Mouse (Mus musculus) hematopoietic stem cell, adult 5-6 weeks (primary cell): ENCODE results near the gene Myog. TPM values are rescaled to one million over a fixed set of nuclear protein-coding genes. Genes with fewer than 3 reads are reported as not detected.

Experiments used
- ATAC-seq, 2 experiments: fragments of 125-278 bp in 1 of 2; replicated peaks in 1 of 2; 2 replicates each; pipeline ENCODE4 v1.8.0; 2016 to 2017; ENCODE audit warnings: inconsistent platforms in 2 of 2, mild to moderate bottlenecking in 2 of 2, moderate number of reproducible peaks in 2 of 2, low read depth in 1 of 2, moderate TSS enrichment in 1 of 2; ENCODE audit not compliant: low FRiP score in 2 of 2, poor library complexity in 2 of 2, severe bottlenecking in 2 of 2, insufficient read depth in 1 of 2, low TSS enrichment in 1 of 2
- total RNA-seq: library from RNA; stranded (forward); fragments of 172-1452, 232-1000 nt; gene quantifications from 2 replicates; pipeline ENCODE4 v1.2.3, GENCODE M21; 2017

The Myog gene
- total RNA-seq, 1 experiment from 2014 or later, result not detected

- no peak for ATAC-seq
Measured at GRCm38 (mm10) chr1:134276823-134277222, 13.0 kb upstream of the Myog start.

GRCm38 (mm10) chr1:134280174-134280573 is 9.6 kb upstream of the Myog start:
- ATAC-seq, result no peak

- ATAC-seq, result no peak
Measured at GRCm38 (mm10) chr1:134281563-134281962, 8.2 kb upstream of the Myog start.

- no peak; a peak in 1 of 4 replicates for ATAC-seq
Measured at GRCm38 (mm10) chr1:134282342-134282741, 7.4 kb upstream of the Myog start.

GRCm38 (mm10) chr1:134283108-134283507 is 6.7 kb upstream of the Myog start:
- ATAC-seq, result no peak

GRCm38 (mm10) chr1:134285458-134286120 is 4.2 kb upstream of the Myog start:
- no peak for ATAC-seq

- no peak for ATAC-seq
Measured at GRCm38 (mm10) chr1:134288239-134288638, 1.6 kb upstream of the Myog start.

- ATAC-seq, result 0 out of 4 replicates have a peak, but pooled peaks of 1 of the 2 experiments have one; percentile 12
Measured at GRCm38 (mm10) chr1:134290300-134290699, 511 bp downstream of the Myog start.

- no peak for ATAC-seq
Measured at GRCm38 (mm10) chr1:134290909-134291308, 1.1 kb downstream of the Myog start.

GRCm38 (mm10) chr1:134291555-134291954 is 1.8 kb downstream of the Myog start:
- ATAC-seq, result no peak

- no peak for ATAC-seq
Measured at GRCm38 (mm10) chr1:134292073-134292472, 2.3 kb downstream of the Myog start.

GRCm38 (mm10) chr1:134292601-134293000 is 2.8 kb downstream of the Myog start:
- ATAC-seq, result no peak

GRCm38 (mm10) chr1:134293276-134293675 is 3.5 kb downstream of the Myog start:
- no peak for ATAC-seq

GRCm38 (mm10) chr1:134293738-134294604 is 4.2 kb downstream of the Myog start:
- no peak for ATAC-seq

GRCm38 (mm10) chr1:134297265-134297664 is 7.5 kb downstream of the Myog start:
- ATAC-seq, result no peak

- peak; percentile 17 to 36; a peak in 1 of 4 replicates for ATAC-seq
Measured at GRCm38 (mm10) chr1:134298636-134299411, 9.0 kb downstream of the Myog start.

GRCm38 (mm10) chr1:134302568-134303238 is 12.9 kb downstream of the Myog start:
- ATAC-seq, result peak; percentile 81 to 82
